Mouse (Mus musculus) bone marrow, adult 2 months (tissue): Measurements from ENCODE around the gene Senp8. TPM values are rescaled to one million over a fixed set of nuclear protein-coding genes. Genes with fewer than 3 reads are reported as not detected.
A peak's percentile ranks its signal among the peaks of the same experiment; 100 is the strongest.

Source experiments
- H3K27ac ChIP-seq: fragments of 200-500 bp; 2 replicates; pipeline ENCODE4 v1.5.1; 2012; ENCODE audit warnings: low read depth, mild to moderate bottlenecking, control low read depth, inconsistent platforms, low read length; ENCODE audit not compliant: control insufficient read depth, poor library complexity, insufficient read depth
- H3K4me1 ChIP-seq: fragments of 200-500 bp; 2 replicates; pipeline ENCODE4 v1.6.1; 2011; ENCODE audit warnings: low read length; ENCODE audit not compliant: control insufficient read depth, insufficient read depth
- H3K4me3 ChIP-seq: fragments of 200-500 bp; replicated peaks from 2 replicates; pipeline ENCODE3; 2011; ENCODE audit warnings: mild to moderate bottlenecking, low read depth, low read length, control low read depth; ENCODE audit not compliant: control insufficient read depth
- CTCF ChIP-seq: fragments of 200-500 bp; IDR thresholded peaks from 2 replicates; pipeline ENCODE4 v1.5.1; 2011; ENCODE audit warnings: low read length, control low read depth; ENCODE audit not compliant: control insufficient read depth, insufficient read depth
- POLR2A ChIP-seq: fragments of 200-500 bp; IDR thresholded peaks from 2 replicates; pipeline ENCODE4 v1.6.1; 2011; ENCODE audit warnings: low read depth, mild to moderate bottlenecking, control low read depth, low read length, borderline replicate concordance; ENCODE audit not compliant: control insufficient read depth
- WGBS: fragments of 180-500 bp; shearing (Covaris S2); methylation state at CpG from one replicate; pipeline ENCODE4 v1.1.7; 2018; 5-methylcytosine and 5-hydroxymethylcytosine counted together
- polyA plus RNA-seq: library from polyadenylated mRNA; stranded (reverse); fragments of >200 nt; gene quantifications from 2 replicates; pipeline ENCODE4 v1.2.4, GENCODE M21; 2011; ENCODE audit warnings: low replicate concordance; ENCODE audit not compliant: missing spikeins, insufficient read depth, insufficient read length

Gene Senp8
- polyA plus RNA-seq, 1 experiment, result 1.1 TPM

DNA sequence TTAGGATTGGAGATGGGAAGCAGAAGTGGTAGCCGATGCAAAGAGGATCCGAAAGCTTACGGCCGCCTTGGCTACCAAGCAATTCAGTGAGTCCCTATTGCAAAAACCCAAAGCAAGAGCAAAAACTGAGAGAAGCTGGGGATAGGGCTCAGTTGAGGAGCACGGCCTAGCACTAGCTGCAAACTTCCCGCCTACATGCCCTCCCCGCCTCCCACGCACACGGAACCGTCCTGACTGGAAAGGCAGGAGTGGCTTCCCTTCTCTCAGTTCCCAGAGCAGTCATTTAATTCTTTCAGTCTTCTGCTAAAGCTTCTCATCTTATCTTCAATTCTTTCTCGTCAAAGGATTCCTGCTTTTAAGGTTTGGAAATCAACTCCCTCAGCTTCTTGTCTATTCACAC is 1.5 kb downstream of the Senp8 start:
- TF ChIP-seq POLR2A (no peak), CTCF (no peak)
- Histone ChIP-seq H3K4me1 (peaks cover 1% of the 10 kb centered on the region), H3K27ac (peak overlapping the region; percentile 3; the same call in 1 of the 2 replicates), H3K4me3 (no peak overlapping the region)
- WGBS, result 82% methylated on average over 11 of the region's 11 CpGs

DNA sequence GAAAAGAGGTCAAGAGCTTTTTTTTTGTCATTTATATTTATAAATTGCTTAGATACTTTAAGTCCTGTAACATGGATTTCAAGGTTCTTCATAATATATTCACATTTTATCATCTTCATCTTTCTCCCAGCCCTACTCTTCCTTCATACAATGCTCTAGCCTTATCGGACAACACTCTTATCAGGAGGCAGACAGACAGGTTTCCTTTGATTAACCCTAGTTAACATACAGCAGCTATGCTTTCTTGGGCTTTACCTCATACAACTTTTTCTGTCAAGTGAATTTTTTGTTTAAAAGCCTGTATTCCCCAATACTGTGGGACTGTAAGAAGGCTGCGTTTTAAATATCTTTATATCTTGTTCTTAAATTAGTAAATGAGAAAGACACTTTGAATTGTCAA is 2.1 kb downstream of the Senp8 start:
- 77% methylated on average over 2 of the region's 2 CpGs for WGBS
- H3K4me3 ChIP-seq, result no peak overlapping the region
- TF ChIP-seq CTCF (no peak), POLR2A (no peak)
- no peak overlapping the region for H3K27ac ChIP-seq
- H3K4me1 ChIP-seq, result peaks cover 1% of the 10 kb centered on the region

DNA sequence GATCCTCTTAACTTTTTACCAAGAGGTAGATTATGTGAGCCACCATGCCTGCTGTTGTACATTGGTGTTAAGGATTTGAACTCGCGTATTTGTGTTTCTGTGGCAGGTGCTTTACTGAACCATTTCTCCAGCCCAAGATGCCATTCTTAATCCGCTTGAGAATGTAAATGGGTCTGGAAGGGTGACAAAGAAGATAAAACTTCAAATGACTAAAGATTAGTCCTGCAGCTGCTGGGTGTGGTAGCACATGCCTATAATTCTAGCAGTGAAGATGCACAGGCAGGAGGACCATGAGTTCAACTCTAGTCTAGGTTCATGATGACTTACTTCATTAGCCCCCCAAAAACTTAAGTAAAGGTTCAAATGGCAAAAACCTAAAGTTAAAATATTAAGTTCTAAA is 6.6 kb downstream of the Senp8 start:
- no peaks in the 10 kb centered on the region; the same call in 1 of the 2 replicates for H3K4me1 ChIP-seq
- WGBS, result 85% methylated on average over 3 of the region's 3 CpGs
- H3K4me3 ChIP-seq, result no peak overlapping the region
- TF ChIP-seq POLR2A (no peak), CTCF (no peak)
- H3K27ac ChIP-seq, result no peak overlapping the region

DNA sequence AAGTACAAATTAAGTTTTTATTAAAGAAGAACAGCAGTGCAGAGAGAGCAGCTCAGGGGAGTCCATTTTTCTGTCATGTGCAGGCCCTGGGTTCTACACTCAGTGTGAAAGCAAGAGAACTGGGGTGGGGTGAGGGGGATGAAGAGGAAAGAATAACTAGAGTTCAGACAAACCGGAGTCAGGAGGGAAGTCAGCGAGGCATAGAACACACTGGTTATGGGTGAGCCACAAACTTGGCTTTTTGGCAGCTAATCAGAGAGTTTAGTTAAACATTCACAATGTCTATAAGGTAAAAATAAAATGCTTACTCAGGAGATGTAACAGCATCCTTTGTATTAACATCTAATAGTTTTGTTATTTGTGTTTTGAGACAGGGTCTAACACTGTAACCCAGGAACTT is 9.9 kb downstream of the Senp8 start:
- H3K27ac ChIP-seq, result no peak overlapping the region
- WGBS, result 63% methylated on average over 2 of the region's 2 CpGs
- TF ChIP-seq CTCF, result no peak
- no peak for TF ChIP-seq POLR2A
- no peak overlapping the region for H3K4me3 ChIP-seq
- no peaks in the 10 kb centered on the region for H3K4me1 ChIP-seq

DNA sequence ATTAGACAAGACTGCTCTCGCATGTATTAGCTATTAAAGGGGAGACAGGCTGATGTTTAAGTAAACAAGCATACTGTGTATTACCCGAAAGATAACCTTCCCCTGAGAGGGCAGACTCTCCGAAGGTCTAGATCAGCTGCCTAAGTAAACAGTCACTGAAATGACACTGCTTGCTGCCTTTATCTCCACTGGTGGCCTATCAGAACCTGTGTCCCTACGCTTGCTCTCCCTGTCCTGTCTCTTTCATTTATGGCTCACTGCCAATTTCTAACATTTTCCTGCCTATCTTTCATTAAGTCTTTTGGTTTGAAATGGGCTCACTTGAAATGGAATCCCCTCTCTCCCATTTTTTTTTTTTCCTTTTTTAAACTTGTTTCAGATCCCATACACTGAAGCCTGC is 15.1 kb downstream of the Senp8 start:
- no peak overlapping the region for H3K4me3 ChIP-seq
- no peaks in the 10 kb centered on the region for H3K4me1 ChIP-seq
- H3K27ac ChIP-seq, result no peak overlapping the region
- TF ChIP-seq POLR2A (no peak), CTCF (no peak)
- 64% methylated on average over 4 of the region's 4 CpGs for WGBS

DNA sequence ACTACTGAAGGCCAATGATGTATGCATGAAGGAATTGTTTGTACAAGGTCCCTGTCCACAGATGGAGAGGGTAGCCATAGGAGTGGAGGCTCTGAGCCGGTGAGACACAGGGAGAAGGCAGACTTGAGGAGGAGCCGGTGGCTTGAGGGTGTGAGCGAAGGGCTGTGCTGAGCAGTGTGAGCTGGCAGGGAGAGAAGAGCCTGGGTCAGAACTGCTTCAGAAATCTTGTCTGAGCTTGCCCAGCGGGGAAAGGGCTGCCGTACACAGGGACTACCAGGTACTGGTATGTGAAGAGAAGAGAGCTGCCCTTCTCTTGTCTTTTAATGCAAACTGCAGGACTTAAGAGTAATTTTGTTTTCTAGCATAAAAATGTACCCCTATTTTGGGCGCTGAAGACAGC is 17.4 kb downstream of the Senp8 start:
- Histone ChIP-seq H3K4me1 (no peaks in the 10 kb centered on the region), H3K4me3 (no peak overlapping the region), H3K27ac (no peak overlapping the region)
- WGBS, result 87% methylated on average over 6 of the region's 6 CpGs
- TF ChIP-seq CTCF (no peak), POLR2A (no peak)

DNA sequence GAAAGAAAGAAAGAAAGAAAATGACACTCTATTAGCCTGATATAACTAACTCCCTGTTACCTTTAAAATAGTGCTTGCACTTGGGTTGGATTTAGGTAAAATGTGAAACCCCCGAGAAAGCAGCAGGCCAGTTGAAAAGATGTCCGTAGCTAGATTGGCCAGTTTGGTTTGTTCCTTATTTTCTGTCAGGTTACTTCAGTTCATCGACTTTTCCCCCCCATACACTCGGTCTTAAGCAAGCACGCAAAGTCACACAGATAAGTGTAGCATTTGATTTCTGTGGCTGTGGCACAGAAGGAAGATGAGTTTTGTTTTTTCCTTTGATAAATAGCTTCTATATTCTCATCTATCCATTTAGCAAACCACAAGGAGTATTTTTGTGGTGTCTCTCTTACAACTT is 19.4 kb downstream of the Senp8 start:
- no peak overlapping the region for H3K4me3 ChIP-seq
- 64% methylated on average over 5 of the region's 5 CpGs for WGBS
- H3K27ac ChIP-seq, result no peak overlapping the region
- TF ChIP-seq POLR2A (no peak), CTCF (no peak)
- H3K4me1 ChIP-seq, result no peaks in the 10 kb centered on the region

DNA sequence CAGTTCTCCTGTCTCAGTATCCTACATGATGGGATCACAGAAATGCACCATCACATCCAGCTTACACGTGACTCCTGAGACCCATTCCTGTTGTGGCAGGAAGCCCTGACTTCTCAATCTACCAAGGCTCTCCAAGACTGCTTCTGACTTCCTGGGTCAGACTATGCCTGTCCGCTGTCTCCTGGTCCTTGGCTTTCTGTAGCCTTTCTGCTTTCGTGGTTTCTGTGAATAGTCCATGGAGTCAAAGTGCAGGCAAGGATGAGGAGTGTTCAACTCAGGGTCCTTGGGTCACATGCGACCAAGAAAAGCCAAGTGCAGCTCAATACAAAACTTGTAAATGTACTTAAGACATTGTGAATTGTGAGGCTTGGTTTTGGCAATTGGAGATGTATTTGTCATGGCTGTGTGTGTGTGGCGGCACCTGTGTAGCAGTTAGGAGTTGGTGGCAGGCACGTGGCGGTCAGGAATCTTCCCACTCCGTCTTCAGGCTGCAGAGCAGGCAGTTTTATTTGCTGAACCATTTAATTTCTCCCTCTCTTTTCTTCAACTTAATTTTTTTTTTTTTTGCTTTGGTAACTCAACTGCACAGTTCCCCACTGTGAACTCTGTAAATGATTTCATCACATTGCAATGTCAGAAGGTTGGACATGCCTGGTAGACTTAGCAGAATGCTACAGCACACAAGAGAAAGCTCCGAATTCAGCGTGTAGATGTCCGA is 22.8 kb downstream of the Senp8 start:
- no peak for TF ChIP-seq POLR2A
- no peak for TF ChIP-seq CTCF
- Histone ChIP-seq H3K4me3 (no peak overlapping the region), H3K4me1 (no peaks in the 10 kb centered on the region), H3K27ac (no peak overlapping the region)
- WGBS, result 76% methylated on average over 11 of the region's 11 CpGs

DNA sequence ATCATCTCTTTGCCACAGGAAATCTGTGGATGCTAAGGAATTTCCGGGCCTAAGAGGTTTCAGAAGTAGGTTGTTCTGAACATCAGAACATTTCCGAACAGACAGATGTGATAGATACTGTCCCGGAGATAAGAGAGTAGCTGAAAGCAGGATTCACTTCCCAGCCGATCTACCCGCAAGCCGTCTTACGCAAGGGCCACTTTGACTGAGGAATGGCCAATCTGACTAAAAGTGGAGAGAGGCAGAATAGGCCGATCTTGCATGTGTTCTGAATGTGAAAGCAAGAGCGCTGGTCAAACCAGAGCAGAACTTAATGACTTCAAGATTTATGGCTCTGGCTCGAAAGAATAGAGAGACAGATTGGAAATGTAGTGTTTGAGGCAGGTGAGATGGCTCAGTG is 25.0 kb downstream of the Senp8 start:
- H3K4me3 ChIP-seq, result no peak overlapping the region
- H3K27ac ChIP-seq, result no peak overlapping the region
- no peak for TF ChIP-seq CTCF
- no peak for TF ChIP-seq POLR2A
- H3K4me1 ChIP-seq, result no peaks in the 10 kb centered on the region
- 71% methylated on average over 10 of the region's 10 CpGs for WGBS
